Mouse (Mus musculus) colon, adult 2 months (tissue): ENCODE measurements around the gene Vmn2r83. TPM values are rescaled to one million over a fixed set of nuclear protein-coding genes. Genes with fewer than 3 reads are reported as not detected.

ENCODE experiments used
- polyA plus RNA-seq: library from polyadenylated mRNA; depleted of rRNA; stranded (reverse); fragments of >200 nt; gene quantifications from 2 replicates; pipeline ENCODE4 v1.2.3, GENCODE M21; 2012; rRNA removed

The Vmn2r83 gene
- not detected in 2 replicates for polyA plus RNA-seq

GRCm38 (mm10) chr10:79468431-79468830, at the start of gene Vmn2r83:
Gene Vmn2r83, plus strand, starts transcription at chr10:79468731.

GRCm38 (mm10) chr10:79533126-79533911, 64.8 kb downstream of the Vmn2r83 start, which contains the start of gene Plpp2:
Gene Plpp2, minus strand, starts transcription at chr10:79533796.

Other genes with a start within 250 kb of the Vmn2r83 start
- gene Vmn2r81, start 221.0 kb upstream of the Vmn2r83 start, polyA plus RNA-seq = not detected in 2 replicates
- not detected in 2 replicates for gene Vmn2r82, start 112.2 kb upstream of the Vmn2r83 start, polyA plus RNA-seq
- 211 and 290 TPM in 2 replicates for gene Plpp2, start 65.1 kb downstream of the Vmn2r83 start, polyA plus RNA-seq
- 105 and 110 TPM in 2 replicates for gene Mier2, start 86.5 kb downstream of the Vmn2r83 start, polyA plus RNA-seq
- not detected in 2 replicates for gene Theg, start 118.6 kb downstream of the Vmn2r83 start, polyA plus RNA-seq
- 2.9 and 3.5 TPM in 2 replicates for gene C2cd4c, start 145.3 kb downstream of the Vmn2r83 start, polyA plus RNA-seq
- 4.8 and 5.3 TPM in 2 replicates for gene Shc2, start 169.2 kb downstream of the Vmn2r83 start, polyA plus RNA-seq
- gene Odf3l2, start 177.0 kb downstream of the Vmn2r83 start, polyA plus RNA-seq = not detected in 2 replicates
- gene Madcam1, start 195.8 kb downstream of the Vmn2r83 start, polyA plus RNA-seq = 6.3 and 9.1 TPM in 2 replicates
- gene Tpgs1, start 200.6 kb downstream of the Vmn2r83 start, polyA plus RNA-seq = 105 and 121 TPM in 2 replicates
- 155 and 246 TPM in 2 replicates for gene Cdc34, start 213.5 kb downstream of the Vmn2r83 start, polyA plus RNA-seq
- gene Gzmm, start 220.3 kb downstream of the Vmn2r83 start, polyA plus RNA-seq = 0.47 and 0.66 TPM in 2 replicates
- gene Bsg, start 235.8 kb downstream of the Vmn2r83 start, polyA plus RNA-seq = 1,066 and 1,188 TPM in 2 replicates
- 23.7 and 26.9 TPM in 2 replicates for gene Hcn2, start 247.9 kb downstream of the Vmn2r83 start, polyA plus RNA-seq